Mouse (Mus musculus) G1E (cell line): ENCODE data around the gene Cks2.

Experiments
- CTCF ChIP-seq: IDR thresholded peaks from 2 replicates; pipeline ENCODE4 v1.5.1; 2012; ENCODE audit warnings: low read depth, low read length, inconsistent platforms, mixed read lengths
- GATA1 ChIP-seq: IDR thresholded peaks from 2 replicates; pipeline ENCODE4 v1.6.1; 2012; ENCODE audit warnings: borderline replicate concordance, low read length, inconsistent platforms, mixed read lengths
- POLR2AphosphoS5 ChIP-seq: IDR thresholded peaks from 2 replicates; pipeline ENCODE4 v1.6.1; 2012; ENCODE audit warnings: low read depth, low read length, inconsistent platforms; ENCODE audit not compliant: insufficient replicate concordance
- TAL1 ChIP-seq: conservative IDR thresholded peaks from 2 replicates; pipeline ENCODE4 v1.6.1; 2012; ENCODE audit warnings: low read depth, low read length, inconsistent platforms, mixed read lengths

DNA sequence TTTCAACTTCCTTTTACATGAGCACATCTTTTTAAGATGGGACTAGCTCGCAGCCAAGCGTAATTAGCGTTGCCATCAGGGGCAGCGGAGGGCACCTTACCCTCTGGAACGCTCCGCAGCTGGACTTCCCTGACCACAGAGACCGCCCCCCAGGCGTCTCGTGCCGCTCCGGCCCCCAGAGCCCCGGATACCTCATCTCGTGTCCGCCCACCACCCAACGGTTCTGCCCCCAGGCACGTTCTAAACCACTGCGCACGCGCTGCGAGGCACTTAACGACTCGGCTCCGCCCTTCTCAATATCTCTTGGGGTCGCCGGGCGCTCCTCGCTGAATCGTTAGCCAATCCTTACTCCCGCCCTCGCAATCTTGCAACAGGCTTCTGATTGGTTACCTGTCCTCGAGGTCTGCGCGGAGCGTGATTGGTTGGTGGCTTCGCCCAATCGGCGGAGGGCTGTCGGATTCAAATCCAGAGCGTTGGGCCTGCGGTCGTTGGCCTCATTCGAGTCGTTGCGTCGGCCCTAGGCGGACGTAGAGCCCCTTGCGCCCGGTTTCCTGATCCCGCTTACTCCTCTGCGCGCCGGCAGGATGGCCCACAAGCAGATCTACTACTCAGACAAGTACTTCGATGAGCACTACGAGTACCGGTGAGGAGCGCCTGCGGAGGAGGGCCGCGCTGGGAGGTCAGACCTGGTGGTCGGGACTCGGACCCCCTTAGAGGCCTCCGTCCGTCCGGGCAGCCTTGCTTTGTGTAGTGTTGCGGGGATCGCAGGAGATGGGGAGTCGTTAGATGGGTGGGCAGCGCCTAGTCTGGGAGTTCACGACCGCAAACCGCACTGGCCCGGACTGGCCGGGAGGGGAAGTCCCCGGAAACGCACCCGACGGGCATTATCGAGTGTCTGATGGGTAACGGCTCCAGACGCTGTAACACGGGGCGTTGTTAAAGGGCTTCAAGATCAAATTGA lies at the start of gene Cks2:
- TF ChIP-seq GATA1 (no peak), TAL1 (no peak), CTCF (no peak), POLR2AphosphoS5 (peak; percentile 23; the same call in 1 of the 2 replicates)
